Mouse (Mus musculus): ENCODE measurements around the gene Zfp553. TPM values are rescaled to one million over a fixed set of nuclear protein-coding genes. Genes with fewer than 3 reads are reported as not detected.

Gene Zfp553
- 1.8 TPM for polyA plus RNA-seq (2014; fragmentation: Illumina TruSeq; extraction: RNeasy Lipid Tissue Mini Kit (QIAGEN cat#74804); ENCODE audit: low read depth, low replicate concordance)

DNA sequence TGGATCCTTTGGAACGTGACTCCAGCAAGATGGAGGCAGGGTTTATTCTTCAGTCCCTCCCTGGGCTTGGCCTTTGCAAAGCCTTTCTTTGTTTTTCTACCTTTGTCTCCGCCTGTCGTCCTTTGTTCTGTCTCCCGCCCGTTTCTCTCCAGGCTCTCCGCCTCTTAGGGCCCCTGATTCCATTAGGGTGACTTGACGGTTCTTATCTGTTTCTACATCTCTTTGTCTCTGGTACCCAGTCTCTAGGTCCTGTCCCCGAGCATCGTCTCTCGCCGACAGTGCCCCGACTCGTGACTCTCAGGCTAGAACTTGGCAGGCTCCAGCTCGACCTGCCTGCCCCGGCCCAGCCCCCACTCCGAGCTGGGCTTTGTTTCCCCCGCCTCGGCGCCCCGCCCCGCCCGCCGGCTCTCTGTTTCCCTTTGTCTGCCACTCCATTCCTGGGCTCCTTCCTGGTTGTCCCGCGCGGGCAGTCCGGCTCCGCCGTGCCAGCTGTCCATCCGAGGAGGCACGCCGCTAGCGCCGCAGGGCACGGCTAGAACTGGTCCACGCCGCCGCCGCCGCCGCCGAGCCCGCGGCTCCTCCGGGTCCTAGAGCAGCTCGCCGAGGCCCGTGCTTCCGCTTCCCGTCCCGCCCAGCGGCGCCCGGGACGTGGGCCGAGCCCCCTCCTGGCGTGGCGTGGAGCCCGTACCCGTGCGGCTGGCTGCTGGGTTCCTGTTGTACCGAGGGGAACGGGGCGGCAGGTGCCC is at the start of gene Zfp553, which contains the start of gene Sept1:
TSS of gene Zfp553 (plus strand) at position 440 of the 746 bp plus-strand sequence.
TSS of gene Sept1 (minus strand) at position 509 of the 746 bp plus-strand sequence.

DNA sequence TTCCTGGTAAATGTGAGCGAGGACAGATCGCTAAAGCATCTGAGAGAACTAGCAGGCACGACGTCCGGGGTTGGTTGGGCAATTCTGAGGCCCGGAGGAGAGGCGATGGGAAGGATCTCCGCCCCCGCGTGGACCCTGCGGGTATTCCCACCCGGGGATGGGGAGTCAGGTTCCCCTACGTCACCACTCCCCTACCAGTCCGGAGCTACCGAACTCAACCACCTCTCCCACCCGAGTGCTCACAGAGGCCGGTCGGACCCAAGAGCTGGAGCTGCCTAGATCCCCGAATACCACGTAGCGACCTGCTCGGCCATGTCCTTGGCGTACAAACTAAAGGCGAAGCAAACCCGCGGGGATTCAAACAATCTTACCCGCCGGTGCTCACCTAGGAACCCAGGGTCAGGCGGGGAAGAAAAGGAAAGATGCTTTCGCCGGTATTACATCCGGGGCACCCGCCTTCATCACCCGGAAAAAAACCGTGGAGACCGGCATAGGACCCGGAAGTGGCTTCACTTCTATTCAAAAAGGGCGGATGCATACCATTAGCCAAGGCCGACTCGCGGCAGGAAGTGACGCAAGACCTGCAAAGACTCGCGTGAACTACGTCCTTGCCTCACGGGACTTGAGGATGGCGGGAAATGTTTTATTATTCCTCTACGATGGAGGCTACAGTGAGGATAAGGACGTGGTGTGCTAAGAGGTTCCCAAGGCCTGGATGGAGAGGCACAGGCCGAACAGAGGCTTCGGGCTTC is 37.1 kb upstream of the Zfp553 start, which contains the start of gene Cd2bp2:
TSS of gene Cd2bp2 (minus strand) at position 507 of the 752 bp plus-strand sequence.

GRCm38 (mm10) chr7:127208295-127208552 is 24.6 kb upstream of the Zfp553 start, which contains the start of gene Tbc1d10b:
Gene Tbc1d10b (minus strand): TSS chr7:127208468.

GRCm38 (mm10) chr7:127208553-127209438 is 24.1 kb upstream of the Zfp553 start, which contains the start of gene Mylpf:
Gene Mylpf (plus strand): TSS chr7:127208890.

DNA sequence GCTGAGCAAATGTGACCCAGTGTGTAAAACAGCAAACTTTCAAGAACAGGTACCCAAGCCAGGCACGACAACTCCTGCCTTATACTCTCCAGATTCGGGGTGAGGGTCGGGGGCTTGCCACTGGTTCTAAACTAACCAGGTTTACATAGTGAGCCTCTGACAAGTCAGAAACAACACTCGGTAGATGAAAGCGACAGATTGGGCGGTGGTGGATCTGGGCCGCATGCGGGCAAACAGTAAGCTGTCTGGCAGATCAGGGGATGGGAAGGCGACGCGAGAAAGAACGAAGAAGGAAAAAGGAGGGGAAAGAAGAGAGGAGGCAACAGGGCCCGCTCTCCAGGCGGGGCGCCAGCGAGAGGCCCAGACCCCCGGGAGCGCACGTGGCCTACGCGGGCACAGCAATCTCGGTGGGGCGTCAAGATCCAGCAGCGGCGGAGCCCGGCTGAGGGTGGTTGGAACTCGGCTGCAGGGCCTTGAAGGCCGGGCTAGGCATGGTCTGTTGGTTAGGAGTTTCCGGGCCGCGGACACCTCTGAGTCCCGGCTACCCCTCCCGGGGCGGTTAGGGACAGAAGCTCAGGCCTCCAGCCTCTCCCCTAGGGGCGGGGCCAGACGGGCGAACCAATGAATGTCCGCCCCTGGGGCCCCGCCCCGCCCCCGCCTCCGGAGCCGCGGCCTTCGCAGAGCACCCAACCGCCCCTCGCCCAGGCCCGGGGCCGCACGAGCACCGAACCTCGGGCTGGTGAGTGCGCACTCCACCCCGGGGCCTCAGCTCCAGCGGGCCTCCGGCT is 11.2 kb downstream of the Zfp553 start, which contains the start of gene Zfp771:
TSS of gene Zfp771 (plus strand) at position 405 of the 788 bp plus-strand sequence.

GRCm38 (mm10) chr7:127260309-127261111 is 27.6 kb downstream of the Zfp553 start, which contains the start of gene Dctpp1:
Gene Dctpp1 (minus strand): TSS chr7:127260709.

DNA sequence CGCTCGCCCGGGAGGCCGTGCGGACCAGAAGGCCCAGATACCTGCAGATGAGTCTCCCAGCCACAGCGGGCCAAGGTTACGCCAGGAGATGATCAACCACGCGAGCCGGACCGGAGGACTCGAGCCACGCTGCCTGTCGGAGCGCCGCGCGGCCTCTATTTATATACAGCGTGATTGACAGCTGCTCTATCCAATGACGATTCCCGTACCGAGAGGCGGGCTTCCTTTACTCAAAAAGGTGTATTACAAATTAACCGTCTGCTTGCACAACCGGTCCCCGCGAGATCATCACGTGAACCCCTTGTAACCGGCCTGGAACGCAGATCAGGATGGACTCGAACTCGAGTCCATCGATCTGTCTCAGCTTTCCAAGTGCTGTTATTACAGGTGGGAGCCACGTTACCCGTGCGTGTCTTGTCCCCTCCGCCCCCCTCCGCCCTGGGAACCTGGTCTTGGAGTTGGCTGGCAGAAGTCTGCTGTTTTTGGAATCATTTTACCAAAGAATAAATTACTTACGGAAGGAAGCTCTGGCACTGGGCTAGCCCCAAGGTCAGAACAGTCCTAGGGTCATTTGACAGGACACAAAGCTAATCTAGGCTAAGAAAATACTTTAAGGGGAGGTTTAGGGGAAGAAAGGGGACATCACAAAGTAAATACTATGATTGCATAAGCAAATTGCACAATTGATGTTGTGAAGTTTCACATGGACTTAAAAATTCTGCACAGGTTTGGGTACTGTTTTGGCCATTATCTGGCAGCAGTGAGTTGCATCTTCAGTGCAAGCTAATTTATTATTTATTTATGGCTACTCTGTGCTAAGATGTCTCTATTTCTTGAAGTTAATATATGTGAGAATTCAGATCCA is 41.3 kb downstream of the Zfp553 start, which contains the start of gene Sephs2:
TSS of gene Sephs2 (minus strand) at position 131 of the 865 bp plus-strand sequence.

Other genes with a start within 250 kb of the Zfp553 start
- 2.1 TPM for gene Mvp, start 218.4 kb upstream of the Zfp553 start, polyA plus RNA-seq (2014; fragmentation: Illumina TruSeq; extraction: RNeasy Lipid Tissue Mini Kit (QIAGEN cat#74804); ENCODE audit: low read depth, low replicate concordance)
- gene Pagr1b, start 216.6 kb upstream of the Zfp553 start, polyA plus RNA-seq (2014; fragmentation: Illumina TruSeq; extraction: RNeasy Lipid Tissue Mini Kit (QIAGEN cat#74804); ENCODE audit: low read depth, low replicate concordance) = not detected
- gene Pagr1a, start 215.7 kb upstream of the Zfp553 start, polyA plus RNA-seq (2014; fragmentation: Illumina TruSeq; extraction: RNeasy Lipid Tissue Mini Kit (QIAGEN cat#74804); ENCODE audit: low read depth, low replicate concordance) = not detected
- 0.69 TPM for gene Gm42742, start 212.0 kb upstream of the Zfp553 start, polyA plus RNA-seq (2014; fragmentation: Illumina TruSeq; extraction: RNeasy Lipid Tissue Mini Kit (QIAGEN cat#74804); ENCODE audit: low read depth, low replicate concordance)
- 1.0 TPM for gene Prrt2, start 211.8 kb upstream of the Zfp553 start, polyA plus RNA-seq (2014; fragmentation: Illumina TruSeq; extraction: RNeasy Lipid Tissue Mini Kit (QIAGEN cat#74804); ENCODE audit: low read depth, low replicate concordance)
- 19.3 TPM for gene Maz, start 206.0 kb upstream of the Zfp553 start, polyA plus RNA-seq (2014; fragmentation: Illumina TruSeq; extraction: RNeasy Lipid Tissue Mini Kit (QIAGEN cat#74804); ENCODE audit: low read depth, low replicate concordance)
- 2.2 TPM for gene Kif22, start 190.6 kb upstream of the Zfp553 start, polyA plus RNA-seq (2014; fragmentation: Illumina TruSeq; extraction: RNeasy Lipid Tissue Mini Kit (QIAGEN cat#74804); ENCODE audit: low read depth, low replicate concordance)
- 1,501 TPM for gene Zg16, start 145.7 kb upstream of the Zfp553 start, polyA plus RNA-seq (2014; fragmentation: Illumina TruSeq; extraction: RNeasy Lipid Tissue Mini Kit (QIAGEN cat#74804); ENCODE audit: low read depth, low replicate concordance)
- 2.7 TPM for gene AI467606, start 141.7 kb upstream of the Zfp553 start, polyA plus RNA-seq (2014; fragmentation: Illumina TruSeq; extraction: RNeasy Lipid Tissue Mini Kit (QIAGEN cat#74804); ENCODE audit: low read depth, low replicate concordance)
- gene Qprt, start 110.8 kb upstream of the Zfp553 start, polyA plus RNA-seq (2014; fragmentation: Illumina TruSeq; extraction: RNeasy Lipid Tissue Mini Kit (QIAGEN cat#74804); ENCODE audit: low read depth, low replicate concordance) = 0.35 TPM
- 0.98 TPM for gene Spn, start 95.2 kb upstream of the Zfp553 start, polyA plus RNA-seq (2014; fragmentation: Illumina TruSeq; extraction: RNeasy Lipid Tissue Mini Kit (QIAGEN cat#74804); ENCODE audit: low read depth, low replicate concordance)
- 11.7 TPM for gene Cd2bp2, start 37.0 kb upstream of the Zfp553 start, polyA plus RNA-seq (2014; fragmentation: Illumina TruSeq; extraction: RNeasy Lipid Tissue Mini Kit (QIAGEN cat#74804); ENCODE audit: low read depth, low replicate concordance)
- gene Tbc1d10b, start 24.6 kb upstream of the Zfp553 start, polyA plus RNA-seq (2014; fragmentation: Illumina TruSeq; extraction: RNeasy Lipid Tissue Mini Kit (QIAGEN cat#74804); ENCODE audit: low read depth, low replicate concordance) = 4.4 TPM
- not detected for gene Mylpf, start 24.2 kb upstream of the Zfp553 start, polyA plus RNA-seq (2014; fragmentation: Illumina TruSeq; extraction: RNeasy Lipid Tissue Mini Kit (QIAGEN cat#74804); ENCODE audit: low read depth, low replicate concordance)
- gene Sept1, start 69 bp downstream of the Zfp553 start, polyA plus RNA-seq (2014; fragmentation: Illumina TruSeq; extraction: RNeasy Lipid Tissue Mini Kit (QIAGEN cat#74804); ENCODE audit: low read depth, low replicate concordance) = 1.1 TPM
- gene Zfp771, start 11.2 kb downstream of the Zfp553 start, polyA plus RNA-seq (2014; fragmentation: Illumina TruSeq; extraction: RNeasy Lipid Tissue Mini Kit (QIAGEN cat#74804); ENCODE audit: low read depth, low replicate concordance) = 0.98 TPM
- 0.79 TPM for gene Dctpp1, start 27.6 kb downstream of the Zfp553 start, polyA plus RNA-seq (2014; fragmentation: Illumina TruSeq; extraction: RNeasy Lipid Tissue Mini Kit (QIAGEN cat#74804); ENCODE audit: low read depth, low replicate concordance)
- gene Sephs2, start 41.0 kb downstream of the Zfp553 start, polyA plus RNA-seq (2014; fragmentation: Illumina TruSeq; extraction: RNeasy Lipid Tissue Mini Kit (QIAGEN cat#74804); ENCODE audit: low read depth, low replicate concordance) = 58.2 TPM
- gene Itgal, start 63.2 kb downstream of the Zfp553 start, polyA plus RNA-seq (2014; fragmentation: Illumina TruSeq; extraction: RNeasy Lipid Tissue Mini Kit (QIAGEN cat#74804); ENCODE audit: low read depth, low replicate concordance) = 1.4 TPM
- 3.9 TPM for gene Zfp768, start 112.5 kb downstream of the Zfp553 start, polyA plus RNA-seq (2014; fragmentation: Illumina TruSeq; extraction: RNeasy Lipid Tissue Mini Kit (QIAGEN cat#74804); ENCODE audit: low read depth, low replicate concordance)
- gene Zfp747, start 143.0 kb downstream of the Zfp553 start, polyA plus RNA-seq (2014; fragmentation: Illumina TruSeq; extraction: RNeasy Lipid Tissue Mini Kit (QIAGEN cat#74804); ENCODE audit: low read depth, low replicate concordance) = 2.7 TPM
- gene 9130019O22Rik, start 154.1 kb downstream of the Zfp553 start, polyA plus RNA-seq (2014; fragmentation: Illumina TruSeq; extraction: RNeasy Lipid Tissue Mini Kit (QIAGEN cat#74804); ENCODE audit: low read depth, low replicate concordance) = 2.4 TPM
- gene E430018J23Rik, start 160.6 kb downstream of the Zfp553 start, polyA plus RNA-seq (2014; fragmentation: Illumina TruSeq; extraction: RNeasy Lipid Tissue Mini Kit (QIAGEN cat#74804); ENCODE audit: low read depth, low replicate concordance) = 0.88 TPM
- 4.9 TPM for gene Zfp764, start 173.8 kb downstream of the Zfp553 start, polyA plus RNA-seq (2014; fragmentation: Illumina TruSeq; extraction: RNeasy Lipid Tissue Mini Kit (QIAGEN cat#74804); ENCODE audit: low read depth, low replicate concordance)
- 3.4 TPM for gene Zfp688, start 189.0 kb downstream of the Zfp553 start, polyA plus RNA-seq (2014; fragmentation: Illumina TruSeq; extraction: RNeasy Lipid Tissue Mini Kit (QIAGEN cat#74804); ENCODE audit: low read depth, low replicate concordance)
- gene Zfp689, start 216.1 kb downstream of the Zfp553 start, polyA plus RNA-seq (2014; fragmentation: Illumina TruSeq; extraction: RNeasy Lipid Tissue Mini Kit (QIAGEN cat#74804); ENCODE audit: low read depth, low replicate concordance) = 0.95 TPM
- 23.2 TPM for gene Prr14, start 226.6 kb downstream of the Zfp553 start, polyA plus RNA-seq (2014; fragmentation: Illumina TruSeq; extraction: RNeasy Lipid Tissue Mini Kit (QIAGEN cat#74804); ENCODE audit: low read depth, low replicate concordance)
- gene Fbrs, start 246.1 kb downstream of the Zfp553 start, polyA plus RNA-seq (2014; fragmentation: Illumina TruSeq; extraction: RNeasy Lipid Tissue Mini Kit (QIAGEN cat#74804); ENCODE audit: low read depth, low replicate concordance) = 9.1 TPM